Mouse (Mus musculus) kidney, postnatal 14 days (tissue): Measurements from ENCODE around the gene Kcnj6.
"Not testable (repeated sequence)": the region's sequence is repeated elsewhere in the genome, so short reads cannot be mapped to it uniquely, and the experiment has no call there.

Experiments
- DNase-seq: peaks from one replicate; pipeline ENCODE4 v3.0.0; 2022; ENCODE audit warnings: mixed read lengths

Kcnj6 gene

GRCm38 (mm10) chr16:94845996-94846395, 151.5 kb downstream of the Kcnj6 start:
- DNase-seq, result no peak

GRCm38 (mm10) chr16:94844769-94845168, 152.7 kb downstream of the Kcnj6 start:
- DNase-seq, result no peak

GRCm38 (mm10) chr16:94839398-94839797, 158.1 kb downstream of the Kcnj6 start:
- no peak for DNase-seq

GRCm38 (mm10) chr16:94837881-94838280, 159.6 kb downstream of the Kcnj6 start:
- DNase-seq, result no peak

- DNase-seq, result no peak
Measured at GRCm38 (mm10) chr16:94834502-94834901, 163.0 kb downstream of the Kcnj6 start.

- no peak for DNase-seq
Measured at GRCm38 (mm10) chr16:94828166-94828565, 169.3 kb downstream of the Kcnj6 start.

GRCm38 (mm10) chr16:94827092-94827585, 170.4 kb downstream of the Kcnj6 start:
- DNase-seq, result no peak

GRCm38 (mm10) chr16:94825274-94825673, 172.2 kb downstream of the Kcnj6 start:
- no peak for DNase-seq

- no peak for DNase-seq
Measured at GRCm38 (mm10) chr16:94822611-94823010, 174.9 kb downstream of the Kcnj6 start.

GRCm38 (mm10) chr16:94821610-94822009, 175.9 kb downstream of the Kcnj6 start:
- DNase-seq, result no peak

GRCm38 (mm10) chr16:94816391-94816790, 181.1 kb downstream of the Kcnj6 start:
- peak; percentile 36 for DNase-seq

GRCm38 (mm10) chr16:94815891-94816290, 181.6 kb downstream of the Kcnj6 start:
- no peak for DNase-seq

GRCm38 (mm10) chr16:94809286-94809685, 188.2 kb downstream of the Kcnj6 start:
- not testable (repeated sequence) for DNase-seq

GRCm38 (mm10) chr16:94798241-94798640, 199.3 kb downstream of the Kcnj6 start:
- DNase-seq, result no peak

GRCm38 (mm10) chr16:94797366-94797765, 200.1 kb downstream of the Kcnj6 start:
- DNase-seq, result no peak

- no peak for DNase-seq
Measured at GRCm38 (mm10) chr16:94793041-94793440, 204.5 kb downstream of the Kcnj6 start.

- DNase-seq, result no peak
Measured at GRCm38 (mm10) chr16:94789958-94790357, 207.5 kb downstream of the Kcnj6 start.

- DNase-seq, result no peak
Measured at GRCm38 (mm10) chr16:94788716-94789115, 208.8 kb downstream of the Kcnj6 start.

GRCm38 (mm10) chr16:94788165-94788564, 209.3 kb downstream of the Kcnj6 start:
- DNase-seq, result peak; percentile 55

- DNase-seq, result no peak
Measured at GRCm38 (mm10) chr16:94785873-94786272, 211.6 kb downstream of the Kcnj6 start.

GRCm38 (mm10) chr16:94783696-94784095, 213.8 kb downstream of the Kcnj6 start:
- DNase-seq, result no peak

GRCm38 (mm10) chr16:94782110-94782946, 215.2 kb downstream of the Kcnj6 start:
- no peak for DNase-seq

- no peak for DNase-seq
Measured at GRCm38 (mm10) chr16:94773928-94774327, 223.6 kb downstream of the Kcnj6 start.

GRCm38 (mm10) chr16:94767606-94768005, 229.9 kb downstream of the Kcnj6 start:
- DNase-seq, result no peak

GRCm38 (mm10) chr16:94765129-94765528, 232.4 kb downstream of the Kcnj6 start:
- DNase-seq, result peak; percentile 9
